Mouse (Mus musculus) intestine, embryonic 16.5 days (tissue): Measurements from ENCODE around the gene Dpp9. TPM values are rescaled to one million over a fixed set of nuclear protein-coding genes. Genes with fewer than 3 reads are reported as not detected.

ENCODE experiments used
- ATAC-seq: fragments of 200-750 bp; cut with Nextera tagmentation; 2 replicates; pipeline ENCODE4 v1.8.0; 2017; ENCODE audit warnings: moderate TSS enrichment, moderate library complexity
- H3K27ac ChIP-seq: fragments of 300-500 bp; sonication (generic); 2 replicates; pipeline ENCODE4 v1.5.1; 2014; ENCODE audit warnings: mild to moderate bottlenecking, low read length
- H3K27me3 ChIP-seq: fragments of 300-500 bp; sonication (generic); replicated peaks from 2 replicates; pipeline ENCODE4 v1.6.1; 2014; ENCODE audit warnings: low read length, control low read depth, mixed read lengths; ENCODE audit not compliant: control insufficient read depth, insufficient read depth
- H3K36me3 ChIP-seq: fragments of 300-500 bp; sonication (generic); 2 replicates; pipeline ENCODE4 v1.6.1; 2014; ENCODE audit warnings: low read length, control low read depth; ENCODE audit not compliant: control insufficient read depth, insufficient read depth
- H3K4me1 ChIP-seq: fragments of 300-500 bp; sonication (generic); 2 replicates; pipeline ENCODE4 v1.6.1; 2014; ENCODE audit warnings: low read length, control low read depth, mixed read lengths; ENCODE audit not compliant: control insufficient read depth, insufficient read depth
- H3K4me2 ChIP-seq: fragments of 300-500 bp; sonication (generic); 2 replicates; pipeline ENCODE4 v1.6.1; 2014; ENCODE audit warnings: low read depth, low read length, control low read depth
- H3K4me3 ChIP-seq: fragments of 300-500 bp; sonication (generic); 2 replicates; pipeline ENCODE4 v1.5.1; 2014; ENCODE audit warnings: mild to moderate bottlenecking, low read length
- H3K9ac ChIP-seq: fragments of 300-500 bp; sonication (generic); 2 replicates; pipeline ENCODE4 v1.6.1; 2014; ENCODE audit warnings: low read depth, low read length
- H3K9me3 ChIP-seq: fragments of 300-500 bp; sonication (generic); 2 replicates; pipeline ENCODE4 v1.6.1; 2016; ENCODE audit warnings: low read length, control low read depth; ENCODE audit not compliant: control insufficient read depth
- WGBS: fragments of 180-500 bp; shearing (Covaris S2); extraction: QIAGEN DNeasy Blood & Tissue Kit; methylation state at CpG from one replicate; pipeline ENCODE4 v1.1.7; 2014; 5-methylcytosine and 5-hydroxymethylcytosine counted together
- polyA plus RNA-seq: library from polyadenylated mRNA; unstranded; fragments of >200 nt; fragmentation: Nextera tagmentation; extraction: Ambion mirVana; gene quantifications from 2 replicates; pipeline ENCODE4 v1.2.1, GENCODE M21; 2015

Dpp9 gene
- polyA plus RNA-seq, 1 experiment from 2014 or later, result 33.5 TPM

GRCm38 (mm10) chr17:56201642-56202041, 17.1 kb downstream of the Dpp9 start:
- Histone ChIP-seq H3K4me2 (no peak overlapping the region), H3K9me3 (no peaks in the 10 kb centered on the region), H3K27me3 (no peaks in the 10 kb centered on the region), H3K9ac (no peak overlapping the region), H3K36me3 (peaks cover 49% of the 10 kb centered on the region), H3K27ac (no peak overlapping the region), H3K4me3 (no peak overlapping the region), H3K4me1 (peaks cover 1% of the 10 kb centered on the region; the same call in 1 of the 2 replicates)
- 72% methylated on average over 3 of the region's 3 CpGs for WGBS
- no peak for ATAC-seq

DNA sequence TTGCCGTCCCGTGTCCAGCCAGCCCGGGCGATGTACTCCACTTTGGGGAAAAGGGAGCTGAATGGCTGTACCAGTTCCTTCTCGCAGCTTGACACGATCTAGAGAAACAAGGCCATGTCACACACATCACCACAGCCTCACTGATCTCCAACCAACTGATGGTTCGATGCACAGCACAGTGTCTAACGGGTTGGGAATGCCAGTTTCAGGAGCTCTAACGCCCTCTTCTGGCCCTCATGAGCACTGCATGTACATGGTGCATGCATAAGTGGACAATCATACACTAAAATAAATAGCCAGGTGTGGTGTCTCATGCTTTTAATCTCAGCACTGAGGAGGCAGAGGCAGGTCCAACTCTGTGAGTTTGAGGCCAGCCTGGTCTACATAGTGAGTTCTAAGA, 18.1 kb downstream of the Dpp9 start:
- H3K4me3 ChIP-seq, result no peak overlapping the region
- no peak for ATAC-seq
- no peak overlapping the region for H3K4me2 ChIP-seq
- H3K27ac ChIP-seq, result no peak overlapping the region
- WGBS, result 85% methylated on average over 9 of the region's 9 CpGs
- H3K9me3 ChIP-seq, result no peaks in the 10 kb centered on the region
- no peaks in the 10 kb centered on the region for H3K27me3 ChIP-seq
- peaks cover 39% of the 10 kb centered on the region for H3K36me3 ChIP-seq
- no peaks in the 10 kb centered on the region for H3K4me1 ChIP-seq
- H3K9ac ChIP-seq, result no peak overlapping the region

- peaks cover 37% of the 10 kb centered on the region for H3K36me3 ChIP-seq
- H3K4me3 ChIP-seq, result no peak overlapping the region
- no peaks in the 10 kb centered on the region for H3K27me3 ChIP-seq
- WGBS, result 61% methylated on average over 2 of the region's 2 CpGs
- H3K27ac ChIP-seq, result no peak overlapping the region
- no peak overlapping the region for H3K4me2 ChIP-seq
- ATAC-seq, result no peak
- peaks cover 7% of the 10 kb centered on the region for H3K4me1 ChIP-seq
- no peaks in the 10 kb centered on the region for H3K9me3 ChIP-seq
- H3K9ac ChIP-seq, result no peak overlapping the region
Observed at GRCm38 (mm10) chr17:56196860-56197259, 21.8 kb downstream of the Dpp9 start.

- Histone ChIP-seq H3K9ac (0 out of 2 replicates have a peak overlapping the region, but pooled peaks have one; percentile 14), H3K36me3 (peaks cover 34% of the 10 kb centered on the region)
- 71% methylated on average over 13 of the region's 13 CpGs for WGBS
Observed at GRCm38 (mm10) chr17:56194765-56195164, 23.9 kb downstream of the Dpp9 start.

DNA sequence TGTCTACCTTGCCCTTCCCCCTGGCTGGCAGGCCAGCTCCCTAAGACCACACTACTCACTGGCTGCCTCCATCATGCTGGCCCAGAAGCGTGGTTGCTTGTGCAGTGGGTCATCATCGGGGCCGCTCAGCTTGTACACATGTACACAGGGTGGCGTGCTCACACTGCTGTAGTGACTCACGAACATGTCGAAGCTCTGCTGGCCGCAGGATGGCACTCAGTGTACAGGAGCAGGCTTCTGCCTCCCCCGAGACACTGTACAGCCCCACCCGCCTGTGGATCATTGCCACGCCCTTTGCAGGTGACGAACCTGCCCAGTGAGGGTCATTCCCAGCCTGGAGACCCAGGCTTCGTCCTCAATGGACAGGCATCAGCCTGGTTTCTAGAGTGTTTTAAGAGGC, 24.3 kb downstream of the Dpp9 start:
- peak; percentile 36 for ATAC-seq
- no peaks in the 10 kb centered on the region for H3K9me3 ChIP-seq

More at GRCm38 (mm10) chr17:56194765-56195164, 23.9 kb downstream of the Dpp9 start:
- Histone ChIP-seq H3K27ac (no peak overlapping the region), H3K9me3 (no peaks in the 10 kb centered on the region), H3K4me2 (no peak overlapping the region), H3K4me1 (peaks cover 7% of the 10 kb centered on the region), H3K27me3 (no peaks in the 10 kb centered on the region), H3K4me3 (no peak overlapping the region)
- peak; percentile 69 for ATAC-seq

DNA sequence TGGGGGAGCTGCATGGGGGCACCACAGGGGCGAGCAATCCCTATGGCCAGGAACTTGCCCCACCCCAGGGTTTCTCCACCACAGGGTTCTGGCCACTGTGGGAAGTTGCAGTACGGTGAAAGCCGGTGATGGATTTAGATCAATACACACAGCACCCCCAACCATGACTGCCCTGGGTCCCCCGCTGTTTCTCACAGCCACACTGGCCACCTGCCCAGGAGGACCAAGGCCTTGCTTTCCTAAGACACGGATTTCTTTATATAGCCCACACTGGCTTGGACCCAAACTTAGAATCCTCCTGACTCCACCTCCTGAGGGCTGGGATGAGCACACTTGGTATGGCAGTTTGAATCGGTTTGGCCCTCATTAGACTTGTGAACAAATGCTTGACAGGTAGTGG, 27.4 kb downstream of the Dpp9 start:
- no peaks in the 10 kb centered on the region for H3K27me3 ChIP-seq
- 86% methylated on average over 6 of the region's 6 CpGs for WGBS
- no peaks in the 10 kb centered on the region for H3K9me3 ChIP-seq
- ATAC-seq, result no peak
- H3K4me2 ChIP-seq, result no peak overlapping the region
- H3K27ac ChIP-seq, result no peak overlapping the region
- no peak overlapping the region for H3K9ac ChIP-seq
- H3K4me1 ChIP-seq, result peaks cover 7% of the 10 kb centered on the region
- peaks cover 14% of the 10 kb centered on the region; the same call in 1 of the 2 replicates for H3K36me3 ChIP-seq
- H3K4me3 ChIP-seq, result no peak overlapping the region

More for the DNA sequence above, 24.3 kb downstream of the Dpp9 start:
- Histone ChIP-seq H3K4me2 (no peak overlapping the region), H3K27me3 (no peaks in the 10 kb centered on the region), H3K4me3 (no peak overlapping the region), H3K4me1 (peaks cover 7% of the 10 kb centered on the region), H3K36me3 (peaks cover 34% of the 10 kb centered on the region), H3K27ac (no peak overlapping the region), H3K9ac (0 out of 2 replicates have a peak overlapping the region, but pooled peaks have one; percentile 14)
- WGBS, result 84% methylated on average over 12 of the region's 12 CpGs

DNA sequence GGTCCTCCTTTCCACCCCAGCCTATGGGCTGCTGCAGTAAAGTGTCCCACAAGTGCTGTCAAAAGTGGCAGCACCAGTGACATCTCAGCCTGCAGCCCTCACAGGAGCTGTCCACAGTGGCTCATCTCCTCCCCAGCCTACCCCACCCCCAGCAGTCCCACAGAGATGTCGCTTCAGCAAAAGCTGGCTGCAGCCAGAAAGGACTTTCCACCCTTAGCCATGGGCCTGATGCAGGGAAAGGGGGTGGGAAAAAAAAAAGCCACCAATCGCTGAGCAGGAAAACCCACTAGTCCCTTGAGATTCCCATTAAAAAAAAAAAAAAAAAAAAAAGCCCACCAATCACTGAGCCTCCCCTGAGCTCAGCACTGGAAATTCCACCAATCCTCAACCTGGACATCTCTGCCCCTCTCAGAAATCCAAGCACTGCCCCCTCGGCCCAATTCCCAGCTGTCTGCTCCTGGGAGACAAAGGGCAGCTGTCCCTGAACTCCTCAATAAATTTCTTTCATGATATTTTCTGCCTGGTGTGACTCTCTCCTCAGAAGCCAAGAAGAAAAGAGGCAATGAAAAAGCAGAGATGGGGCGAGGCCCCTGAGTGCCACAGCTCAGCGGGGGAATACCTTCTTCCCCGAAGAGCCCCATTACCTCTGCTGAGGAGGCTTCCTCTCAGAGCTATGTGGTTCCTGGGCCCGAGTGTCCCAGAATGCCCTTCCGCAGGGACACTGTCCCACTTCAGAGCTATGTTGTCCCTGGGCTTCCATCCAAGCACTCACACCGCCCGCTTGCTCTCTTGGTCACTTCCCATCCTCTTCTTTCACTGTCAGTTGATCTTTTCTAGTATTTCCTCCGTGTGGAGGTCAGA, 33.2 kb downstream of the Dpp9 start:
- Histone ChIP-seq H3K27me3 (no peaks in the 10 kb centered on the region), H3K27ac (peak overlapping the region; percentile 62), H3K4me1 (peaks cover 16% of the 10 kb centered on the region), H3K4me3 (no peak overlapping the region), H3K9me3 (no peaks in the 10 kb centered on the region), H3K36me3 (peaks cover 14% of the 10 kb centered on the region), H3K4me2 (0 out of 2 replicates have a peak overlapping the region, but pooled peaks have one; percentile 11), H3K9ac (0 out of 2 replicates have a peak overlapping the region, but pooled peaks have one; percentile 22)
- peak; percentile 52 for ATAC-seq
- WGBS, result 32% methylated on average over 11 of the region's 11 CpGs

- Histone ChIP-seq H3K9ac (peak within 1 kb of the TSS; percentile 90), H3K27me3 (no peaks in the 10 kb centered on the region), H3K36me3 (peaks cover 14% of the 10 kb centered on the region), H3K4me1 (peaks cover 16% of the 10 kb centered on the region), H3K4me2 (peak within 1 kb of the TSS; percentile 62), H3K4me3 (peak within 1 kb of the TSS; percentile 81), H3K9me3 (no peaks in the 10 kb centered on the region), H3K27ac (peak within 1 kb of the TSS; percentile 73)
- peak; percentile 90 for ATAC-seq
- under 1% methylated on average over 47 of the region's 47 CpGs for WGBS
Observed at GRCm38 (mm10) chr17:56183658-56184103, 35.0 kb downstream of the Dpp9 start, which contains the start of gene Mydgf. Gene Mydgf, minus strand, starts transcription at chr17:56183920.

DNA sequence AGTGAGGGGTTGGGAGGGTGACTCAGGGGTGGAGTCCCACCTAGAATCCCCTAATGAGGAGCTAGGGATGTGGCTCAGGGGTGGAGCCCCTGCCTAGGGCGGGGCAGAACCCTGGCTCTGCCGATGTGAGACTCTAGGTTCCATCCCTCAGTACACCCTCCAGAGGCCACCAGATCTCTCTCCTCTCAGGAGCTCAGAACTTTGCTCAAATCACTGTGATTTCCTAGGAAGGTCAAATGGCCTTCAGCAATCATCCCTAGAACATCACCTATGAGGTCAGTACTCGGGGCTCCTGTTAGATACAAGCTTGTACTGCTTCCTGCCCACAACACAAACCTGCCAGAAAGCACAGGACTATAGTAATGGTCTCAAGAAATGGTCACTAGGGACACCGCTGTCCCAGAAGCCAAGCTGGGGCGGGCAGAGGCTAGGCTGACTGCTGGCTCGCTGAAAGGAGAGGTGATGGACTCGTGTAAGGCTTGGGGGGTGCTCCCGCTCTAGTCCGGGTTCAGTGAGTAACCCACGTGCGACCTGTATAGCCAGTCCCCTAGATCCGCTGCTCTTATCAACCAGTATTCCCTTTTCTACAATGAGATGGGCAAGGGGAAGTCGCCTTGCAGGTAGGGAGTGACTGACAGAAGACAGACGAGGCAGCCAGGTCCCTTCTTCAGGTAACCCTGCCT, 35.6 kb downstream of the Dpp9 start:
- peak; percentile 47 for ATAC-seq

More for the DNA sequence above, 35.6 kb downstream of the Dpp9 start:
- peak overlapping the region; percentile 62 for H3K4me2 ChIP-seq
- H3K9me3 ChIP-seq, result no peaks in the 10 kb centered on the region
- H3K4me3 ChIP-seq, result peak overlapping the region; percentile 81
- peaks cover 15% of the 10 kb centered on the region for H3K36me3 ChIP-seq
- peak overlapping the region; percentile 90 for H3K9ac ChIP-seq
- WGBS, result 2% methylated on average over 14 of the region's 14 CpGs
- peaks cover 16% of the 10 kb centered on the region for H3K4me1 ChIP-seq
- no peaks in the 10 kb centered on the region for H3K27me3 ChIP-seq
- peak overlapping the region; percentile 73 for H3K27ac ChIP-seq
